In the genomic region with DNA sequence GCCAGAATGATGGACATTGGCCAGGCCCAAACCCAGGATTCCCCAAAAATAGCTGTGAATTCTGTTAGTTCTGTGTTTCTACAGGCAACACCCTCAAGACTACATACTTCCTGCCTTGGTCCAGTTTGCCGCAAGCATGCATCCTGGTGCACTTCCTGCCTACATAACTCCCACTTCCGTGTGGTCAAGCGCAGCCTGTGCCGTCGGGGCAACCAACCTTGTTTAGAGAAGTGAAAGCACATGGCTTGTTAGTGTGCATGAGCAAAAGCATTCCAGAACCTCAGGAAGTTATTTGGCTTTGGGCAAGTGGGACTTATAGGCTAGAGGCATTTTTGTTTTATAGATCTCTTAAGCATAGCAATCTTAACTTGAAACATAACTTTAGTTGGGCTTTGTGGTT, we compare ENCODE assay signal across 10 mouse cellular contexts.
DNase-seq lines count a peak whose midpoint lies in the region; ATAC-seq and TF ChIP-seq lines count a peak whose summit lies in the region.
"Had no signal": no experiment of that assay in that cellular context is flagged by ENCODE, and none has a peak within 500 bp of the region (broad histone marks: within the 10 kb centered on the region; RNA-seq: fewer than 3 reads in every experiment).

No protein-coding gene starts in this region.

- TF ChIP-seq CTCF in bone marrow macrophage, adult 2 months (IDR thresholded peaks at IDR 0.05; ENCODE audit: low read depth, low read length), result no peak

- H3K36me3 ChIP-seq in midbrain, embryonic 14.5 days (ENCODE audit: control insufficient read depth, insufficient read depth, low read length), result no peaks in the 10 kb centered on the region
- H3K36me3 ChIP-seq in midbrain, embryonic 13.5 days, result no peaks in the 10 kb centered on the region
- H3K36me3 ChIP-seq: hindbrain, embryonic 13.5 days; neural tube, embryonic 13.5 days had no signal

- H3K27me3 ChIP-seq in midbrain, embryonic 14.5 days (ENCODE audit: control insufficient read depth, insufficient read depth, low read length), result no peaks in the 10 kb centered on the region
- peaks cover 6% of the 10 kb centered on the region; the same call in 1 of the 2 replicates for H3K27me3 ChIP-seq in midbrain, embryonic 13.5 days

- H3K27ac ChIP-seq in bone marrow macrophage, adult 2 months (ENCODE audit: insufficient read depth, low read depth, low read length), result peak overlapping the region; percentile 71
- no peak overlapping the region for H3K27ac ChIP-seq in midbrain, embryonic 14.5 days (replicated peaks; ENCODE audit: low read depth, low read length)
- no peak overlapping the region for H3K27ac ChIP-seq in midbrain, embryonic 13.5 days
- H3K27ac ChIP-seq: hindbrain, embryonic 13.5 days; neural tube, embryonic 13.5 days had no signal

- H3K4me3 ChIP-seq in bone marrow macrophage, adult 2 months (ENCODE audit: insufficient read depth, low read length), result no peak overlapping the region
- H3K4me3 ChIP-seq in midbrain, embryonic 14.5 days (replicated peaks; ENCODE audit: low read depth, low read length), result no peak overlapping the region
- no peak overlapping the region for H3K4me3 ChIP-seq in midbrain, embryonic 13.5 days (replicated peaks)
- H3K4me3 ChIP-seq: hindbrain, embryonic 13.5 days; neural tube, embryonic 13.5 days had no signal

- WGBS in midbrain, embryonic 14.5 days, result 89% methylated on average over 5 of the region's 5 CpGs
- 91% methylated on average over 5 of the region's 5 CpGs for WGBS in midbrain, embryonic 13.5 days

- H3K4me1 ChIP-seq in bone marrow macrophage, adult 2 months (ENCODE audit: control insufficient read depth, insufficient read depth, low read length), result peaks cover 4% of the 10 kb centered on the region
- peaks cover 51% of the 10 kb centered on the region for H3K4me1 ChIP-seq in midbrain, embryonic 14.5 days (ENCODE audit: control insufficient read depth, insufficient read depth, low read length)
- peaks cover 61% of the 10 kb centered on the region for H3K4me1 ChIP-seq in midbrain, embryonic 13.5 days (replicated peaks)

- no peak overlapping the region for H3K9ac ChIP-seq in midbrain, embryonic 14.5 days (replicated peaks; ENCODE audit: low read length)
- H3K9ac ChIP-seq in midbrain, embryonic 13.5 days (replicated peaks), result no peak overlapping the region
- H3K9ac ChIP-seq: hindbrain, embryonic 13.5 days had no signal

- peak; percentile 98 for ATAC-seq in megakaryocyte, adult 5-6 weeks (ENCODE audit: poor library complexity, severe bottlenecking)
- no peak for ATAC-seq in midbrain, embryonic 14.5 days (ENCODE audit: low FRiP score, low TSS enrichment)
- ATAC-seq in midbrain, embryonic 13.5 days, result no peak

- TF ChIP-seq POLR2A in bone marrow macrophage, adult 2 months (IDR thresholded peaks at IDR 0.05; ENCODE audit: borderline replicate concordance, low read depth, low read length), result no peak

- DNase-seq in layer of hippocampus, adult 9-11 months, result peak; percentile 87
- DNase-seq in layer of hippocampus, adult 9-10 months (ENCODE audit: low spot score), result no peak
- peak; percentile 46 for DNase-seq in heart, postnatal 4 days
- DNase-seq in midbrain, embryonic 14.5 days, result no peak
- DNase-seq in frontal cortex, adult 2 months (ENCODE audit: extremely low spot score in 1 of 2, low spot score in 1 of 2), result no peak

- H3K4me2 ChIP-seq in midbrain, embryonic 14.5 days (ENCODE audit: low read length), result no peak overlapping the region
- no peak overlapping the region for H3K4me2 ChIP-seq in midbrain, embryonic 13.5 days (replicated peaks)
- H3K4me2 ChIP-seq: hindbrain, embryonic 13.5 days; neural tube, embryonic 13.5 days had no signal

- no peaks in the 10 kb centered on the region for H3K9me3 ChIP-seq in midbrain, embryonic 14.5 days (ENCODE audit: control insufficient read depth, low read length)
- H3K9me3 ChIP-seq in midbrain, embryonic 13.5 days, result no peaks in the 10 kb centered on the region
- H3K9me3 ChIP-seq: hindbrain, embryonic 13.5 days; neural tube, embryonic 13.5 days had no signal

Comparison
In these comparisons a context has a peak if more than half of its experiments do, and no peak if none do; other contexts are left out.
1. DNase-seq: peak in layer of hippocampus, adult 9-11 months (single experiment) and heart, postnatal 4 days (single experiment); none in layer of hippocampus, adult 9-10 months (single experiment), midbrain, embryonic 14.5 days (single experiment) and frontal cortex, adult 2 months (0 of 2).